Mouse (Mus musculus) T-helper 17 cell (primary cell): ENCODE data around the gene Ica1.

Source experiments
- in situ Hi-C, 2 experiments: fragments of 300-600 bp; cut with MboI, MseI; formaldehyde crosslinking; loops; 1 replicate in 1 of 2; 2 replicates in 1 of 2; pipeline ENCODE4 v1.15.1; 2025; ENCODE audit warnings: high pct_unique_total_duplicates in 2 of 2

Ica1 gene

GRCm38 (mm10) chr6:8744273-8744785 lies 34.0 kb downstream of the Ica1 start:
- in situ Hi-C loops = no loop called here

- in situ Hi-C loops = no loop called here
Observed at GRCm38 (mm10) chr6:8742449-8742848, 35.8 kb downstream of the Ica1 start.

GRCm38 (mm10) chr6:8741659-8742058 lies 36.6 kb downstream of the Ica1 start:
- in situ Hi-C loops = no loop called here

GRCm38 (mm10) chr6:8740092-8740491 lies 38.2 kb downstream of the Ica1 start:
- in situ Hi-C loops = no loop called here

GRCm38 (mm10) chr6:8738396-8738795 lies 39.9 kb downstream of the Ica1 start:
- in situ Hi-C loops = loop anchor here in 1 of 2 experiments (5.0 kb wide), 1 partner anchor 456 kb away; no protein-coding TSS in a partner anchor

- in situ Hi-C loops = loop anchor here in 1 of 2 experiments (5.0 kb wide), 1 partner anchor 454 kb away; no protein-coding TSS in a partner anchor
Observed at GRCm38 (mm10) chr6:8736493-8736820, 41.8 kb downstream of the Ica1 start.

GRCm38 (mm10) chr6:8735657-8736492 lies 42.4 kb downstream of the Ica1 start:
- in situ Hi-C loops = loop anchor here in 1 of 2 experiments (5.0 kb wide), 1 partner anchor 454 kb away; no protein-coding TSS in a partner anchor

GRCm38 (mm10) chr6:8735044-8735443 lies 43.2 kb downstream of the Ica1 start:
- in situ Hi-C loops = loop anchor here in 1 of 2 experiments (5.0 kb wide), 1 partner anchor 453 kb away; no protein-coding TSS in a partner anchor

- in situ Hi-C loops = loop anchor here (5.0 kb wide), 4 partner anchors 85 to 880 kb away; no protein-coding TSS in a partner anchor
Observed at GRCm38 (mm10) chr6:8732492-8732891, 45.8 kb downstream of the Ica1 start.

- in situ Hi-C loops = loop anchor here (5.0 kb wide), 4 partner anchors 84 to 879 kb away; no protein-coding TSS in a partner anchor
Observed at GRCm38 (mm10) chr6:8731656-8732191, 46.6 kb downstream of the Ica1 start.

- in situ Hi-C loops = loop anchor here (5.0 kb wide), 4 partner anchors 83 to 878 kb away; no protein-coding TSS in a partner anchor
Observed at GRCm38 (mm10) chr6:8730433-8730832, 47.9 kb downstream of the Ica1 start.

GRCm38 (mm10) chr6:8727806-8728205 lies 50.5 kb downstream of the Ica1 start:
- in situ Hi-C loops = no loop called here

GRCm38 (mm10) chr6:8725610-8726009 lies 52.7 kb downstream of the Ica1 start:
- in situ Hi-C loops = no loop called here

- in situ Hi-C loops = loop anchor here in 1 of 2 experiments (5.0 kb wide), 1 partner anchor 77 kb away; no protein-coding TSS in a partner anchor
Observed at GRCm38 (mm10) chr6:8719692-8720091, 58.6 kb downstream of the Ica1 start.

- in situ Hi-C loops = no loop called here
Observed at GRCm38 (mm10) chr6:8717967-8718366, 60.3 kb downstream of the Ica1 start.

- in situ Hi-C loops = no loop called here
Observed at GRCm38 (mm10) chr6:8716539-8716938, 61.7 kb downstream of the Ica1 start.

- in situ Hi-C loops = no loop called here
Observed at GRCm38 (mm10) chr6:8711246-8711645, 67.0 kb downstream of the Ica1 start.

GRCm38 (mm10) chr6:8694636-8695514 lies 83.4 kb downstream of the Ica1 start:
- in situ Hi-C loops = no loop called here

GRCm38 (mm10) chr6:8693926-8694635 lies 84.2 kb downstream of the Ica1 start:
- in situ Hi-C loops = no loop called here

GRCm38 (mm10) chr6:8693141-8693881 lies 85.0 kb downstream of the Ica1 start:
- in situ Hi-C loops = no loop called here
